Mouse (Mus musculus): ENCODE results near the gene Spef1.

- TF ChIP-seq POLR2A (IDR thresholded peaks at IDR 0.05; ENCODE audit: low read depth, low read length) = no peak
- TF ChIP-seq CTCF (IDR thresholded peaks at IDR 0.05; ENCODE audit: extremely low read depth, insufficient read depth, insufficient read length, insufficient replicate concordance) = no peak
These were observed 42.0 kb downstream of the Spef1 start for GRCm38 (mm10) chr2:131145121-131145520.

Data from spleen, adult 2 months (tissue).